Mouse (Mus musculus) midbrain, embryonic 16.5 days (tissue): Measurements from ENCODE around the gene Arhgef3. TPM values are rescaled to one million over a fixed set of nuclear protein-coding genes. Genes with fewer than 3 reads are reported as not detected.

Experiments used
- ATAC-seq: fragments of 200-750 bp; cut with Nextera tagmentation; 2 replicates; pipeline ENCODE4 v1.8.0; 2017; ENCODE audit warnings: moderate TSS enrichment
- H3K27ac ChIP-seq: fragments of 300-500 bp; sonication (generic); 2 replicates; pipeline ENCODE4 v1.5.1; 2014; ENCODE audit warnings: mild to moderate bottlenecking, low read length, mixed read lengths
- H3K27me3 ChIP-seq: fragments of 300-500 bp; sonication (generic); 2 replicates; pipeline ENCODE4 v1.6.1; 2014; ENCODE audit warnings: low read depth, low read length, mixed read lengths; ENCODE audit not compliant: control insufficient read depth, insufficient read depth
- H3K36me3 ChIP-seq: fragments of 300-500 bp; sonication (generic); 2 replicates; pipeline ENCODE4 v1.6.1; 2014; ENCODE audit warnings: mild to moderate bottlenecking, low read length, moderate library complexity, mixed read lengths; ENCODE audit not compliant: control insufficient read depth, insufficient read depth
- H3K4me1 ChIP-seq: fragments of 300-500 bp; sonication (generic); 2 replicates; pipeline ENCODE4 v1.6.1; 2014; ENCODE audit warnings: mild to moderate bottlenecking, low read length, mixed read lengths; ENCODE audit not compliant: control insufficient read depth, insufficient read depth
- H3K4me2 ChIP-seq: fragments of 300-500 bp; sonication (generic); 2 replicates; pipeline ENCODE4 v1.6.1; 2014; ENCODE audit warnings: mild to moderate bottlenecking, low read length, mixed read lengths
- H3K4me3 ChIP-seq: fragments of 300-500 bp; sonication (generic); 2 replicates; pipeline ENCODE4 v1.5.1; 2014; ENCODE audit warnings: low read depth, mild to moderate bottlenecking, low read length, moderate library complexity, mixed read lengths
- H3K9ac ChIP-seq: fragments of 300-500 bp; sonication (generic); 2 replicates; pipeline ENCODE4 v1.6.1; 2014; ENCODE audit warnings: low read depth, low read length, mixed read lengths
- H3K9me3 ChIP-seq: fragments of 300-500 bp; sonication (generic); replicated peaks from 2 replicates; pipeline ENCODE4 v1.6.1; 2014; ENCODE audit warnings: mild to moderate bottlenecking, low read length, mixed read lengths; ENCODE audit not compliant: control insufficient read depth, poor library complexity, severe bottlenecking
- WGBS: fragments of 180-500 bp; shearing (Covaris S2); extraction: QIAGEN DNeasy Blood & Tissue Kit; methylation state at CpG from one replicate; pipeline ENCODE4 v1.1.7; 2014; 5-methylcytosine and 5-hydroxymethylcytosine counted together
- polyA plus RNA-seq: library from polyadenylated mRNA; unstranded; fragments of >200 nt; fragmentation: Nextera tagmentation; extraction: Ambion mirVana; gene quantifications from 2 replicates; pipeline ENCODE4 v1.2.1, GENCODE M21; 2015

Arhgef3 gene
- polyA plus RNA-seq, 1 experiment from 2014 or later = 10.8 TPM

- Histone ChIP-seq H3K36me3 (no peaks in the 10 kb centered on the region), H3K27ac (no peak overlapping the region), H3K9me3 (no peaks in the 10 kb centered on the region), H3K4me3 (no peak overlapping the region), H3K4me2 (no peak overlapping the region), H3K27me3 (no peaks in the 10 kb centered on the region), H3K4me1 (no peaks in the 10 kb centered on the region), H3K9ac (no peak overlapping the region)
- ATAC-seq = no peak
- WGBS = 77% methylated on average over 6 of the region's 6 CpGs
Measured at GRCm38 (mm10) chr14:27397526-27397925, 282.8 kb downstream of the Arhgef3 start.

- no peak overlapping the region for H3K4me2 ChIP-seq
- ATAC-seq = no peak
- H3K9me3 ChIP-seq = no peaks in the 10 kb centered on the region
- no peaks in the 10 kb centered on the region for H3K4me1 ChIP-seq
- H3K9ac ChIP-seq = no peak overlapping the region
- no peak overlapping the region for H3K4me3 ChIP-seq
- H3K27me3 ChIP-seq = no peaks in the 10 kb centered on the region
- H3K27ac ChIP-seq = no peak overlapping the region
- WGBS = 90% methylated on average over 6 of the region's 6 CpGs
- no peaks in the 10 kb centered on the region for H3K36me3 ChIP-seq
Measured at GRCm38 (mm10) chr14:27400495-27400894, 285.8 kb downstream of the Arhgef3 start.

DNA sequence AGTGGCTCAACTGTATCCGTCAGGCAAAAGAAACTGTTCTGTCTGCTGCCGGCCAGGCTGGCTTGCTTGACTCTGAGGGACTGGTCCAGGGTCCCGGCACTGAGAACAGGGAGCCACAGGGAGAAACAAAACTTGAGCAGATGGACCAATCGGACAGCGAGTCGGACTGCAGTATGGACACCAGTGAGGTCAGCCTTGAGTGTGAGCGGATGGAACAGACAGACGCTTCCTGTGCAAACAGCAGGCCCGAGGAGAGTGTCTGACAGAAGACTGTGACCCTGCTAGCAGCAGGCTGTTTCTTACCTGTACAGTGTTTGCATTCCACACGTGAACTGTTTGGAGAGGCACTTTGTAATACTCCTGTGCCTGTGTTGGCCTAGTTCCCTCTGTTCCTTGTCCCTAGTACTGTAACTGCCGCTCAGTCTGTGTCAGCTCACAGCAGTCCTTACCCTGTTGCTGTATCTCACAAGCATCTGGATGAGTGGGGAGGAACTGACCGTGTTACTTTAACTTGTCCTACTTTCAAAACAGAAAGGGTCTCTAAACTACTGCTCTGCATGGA is 287.1 kb downstream of the Arhgef3 start:
- Histone ChIP-seq H3K9ac (no peak overlapping the region), H3K36me3 (no peaks in the 10 kb centered on the region), H3K27ac (no peak overlapping the region), H3K9me3 (peaks cover 4% of the 10 kb centered on the region; the same call in 1 of the 2 replicates), H3K4me1 (no peaks in the 10 kb centered on the region), H3K27me3 (no peaks in the 10 kb centered on the region), H3K4me3 (no peak overlapping the region), H3K4me2 (no peak overlapping the region)
- ATAC-seq = no peak
- WGBS = 86% methylated on average over 12 of the region's 12 CpGs

- no peak overlapping the region for H3K4me2 ChIP-seq
- no peaks in the 10 kb centered on the region for H3K27me3 ChIP-seq
- no peak for ATAC-seq
- no peaks in the 10 kb centered on the region for H3K36me3 ChIP-seq
- peaks cover 4% of the 10 kb centered on the region; the same call in 1 of the 2 replicates for H3K9me3 ChIP-seq
- H3K27ac ChIP-seq = no peak overlapping the region
- 84% methylated on average over 10 of the region's 10 CpGs for WGBS
- no peak overlapping the region for H3K4me3 ChIP-seq
- no peak overlapping the region for H3K9ac ChIP-seq
- no peaks in the 10 kb centered on the region for H3K4me1 ChIP-seq
Measured at GRCm38 (mm10) chr14:27402332-27403250, 287.9 kb downstream of the Arhgef3 start.

GRCm38 (mm10) chr14:27405452-27405851 is 290.8 kb downstream of the Arhgef3 start:
- Histone ChIP-seq H3K27me3 (no peaks in the 10 kb centered on the region), H3K9ac (no peak overlapping the region), H3K27ac (no peak overlapping the region), H3K4me2 (no peak overlapping the region), H3K9me3 (peaks cover 12% of the 10 kb centered on the region; the same call in 1 of the 2 replicates), H3K36me3 (no peaks in the 10 kb centered on the region), H3K4me1 (no peaks in the 10 kb centered on the region), H3K4me3 (no peak overlapping the region)
- ATAC-seq = no peak
- 95% methylated on average over 4 of the region's 4 CpGs for WGBS

- WGBS = 98% methylated on average over 2 of the region's 2 CpGs
- Histone ChIP-seq H3K4me2 (no peak overlapping the region), H3K27ac (no peak overlapping the region), H3K9ac (no peak overlapping the region), H3K27me3 (no peaks in the 10 kb centered on the region), H3K4me1 (no peaks in the 10 kb centered on the region), H3K9me3 (peaks cover 12% of the 10 kb centered on the region; the same call in 1 of the 2 replicates), H3K4me3 (no peak overlapping the region), H3K36me3 (no peaks in the 10 kb centered on the region)
- no peak for ATAC-seq
Measured at GRCm38 (mm10) chr14:27405947-27406346, 291.2 kb downstream of the Arhgef3 start.

- no peak for ATAC-seq
- peaks cover 12% of the 10 kb centered on the region; the same call in 1 of the 2 replicates for H3K9me3 ChIP-seq
- no peak overlapping the region for H3K4me3 ChIP-seq
- H3K27ac ChIP-seq = no peak overlapping the region
- 91% methylated on average over 3 of the region's 3 CpGs for WGBS
- no peak overlapping the region for H3K4me2 ChIP-seq
- no peak overlapping the region for H3K9ac ChIP-seq
- no peaks in the 10 kb centered on the region for H3K36me3 ChIP-seq
- H3K27me3 ChIP-seq = no peaks in the 10 kb centered on the region
- H3K4me1 ChIP-seq = no peaks in the 10 kb centered on the region
Measured at GRCm38 (mm10) chr14:27408240-27408639, 293.5 kb downstream of the Arhgef3 start.

- Histone ChIP-seq H3K4me2 (no peak overlapping the region), H3K27ac (no peak overlapping the region), H3K4me1 (no peaks in the 10 kb centered on the region), H3K9me3 (peaks cover 12% of the 10 kb centered on the region; the same call in 1 of the 2 replicates), H3K9ac (no peak overlapping the region), H3K27me3 (no peaks in the 10 kb centered on the region), H3K4me3 (no peak overlapping the region), H3K36me3 (no peaks in the 10 kb centered on the region)
- no peak for ATAC-seq
- 93% methylated on average over 3 of the region's 3 CpGs for WGBS
Measured at GRCm38 (mm10) chr14:27409662-27410061, 295.0 kb downstream of the Arhgef3 start.

GRCm38 (mm10) chr14:27411492-27411891 is 296.8 kb downstream of the Arhgef3 start:
- no peak overlapping the region for H3K4me2 ChIP-seq
- no peak for ATAC-seq
- no peaks in the 10 kb centered on the region for H3K36me3 ChIP-seq
- H3K9me3 ChIP-seq = peaks cover 8% of the 10 kb centered on the region; the same call in 1 of the 2 replicates
- WGBS = 93% methylated on average over 7 of the region's 7 CpGs
- H3K4me1 ChIP-seq = no peaks in the 10 kb centered on the region
- no peak overlapping the region for H3K27ac ChIP-seq
- H3K4me3 ChIP-seq = no peak overlapping the region
- no peak overlapping the region for H3K9ac ChIP-seq
- no peaks in the 10 kb centered on the region for H3K27me3 ChIP-seq
